Mouse (Mus musculus) heart, embryonic 16.5 days (tissue): ENCODE results near the gene Psmc3. TPM values are rescaled to one million over a fixed set of nuclear protein-coding genes. Genes with fewer than 3 reads are reported as not detected.
A peak's percentile ranks its signal among the peaks of the same experiment; 100 is the strongest.
"Not testable (repeated sequence)": the region's sequence is repeated elsewhere in the genome, so short reads cannot be mapped to it uniquely, and the experiment has no call there.

Experiments
- ATAC-seq: fragments of 200-750 bp; cut with Nextera tagmentation; replicated peaks from 2 replicates; pipeline ENCODE4 v1.8.0; 2017; ENCODE audit warnings: moderate number of reproducible peaks; ENCODE audit not compliant: insufficient read depth, low FRiP score; ENCODE audit errors: extremely low read depth
- H3K27ac ChIP-seq: fragments of 300-500 bp; sonication (generic); 2 replicates; pipeline ENCODE4 v1.5.1; 2014; ENCODE audit warnings: mild to moderate bottlenecking, low read length, control low read depth, moderate library complexity
- H3K27me3 ChIP-seq: fragments of 300-500 bp; sonication (generic); 2 replicates; pipeline ENCODE4 v1.6.1; 2014; ENCODE audit warnings: low read length, mixed read lengths; ENCODE audit not compliant: control insufficient read depth, insufficient read depth
- H3K36me3 ChIP-seq: fragments of 300-500 bp; sonication (generic); 2 replicates; pipeline ENCODE4 v1.6.1; 2014; ENCODE audit not compliant: control insufficient read depth, insufficient read depth
- H3K4me1 ChIP-seq: fragments of 300-500 bp; sonication (generic); 2 replicates; pipeline ENCODE4 v1.6.1; 2014; ENCODE audit warnings: low read length, mixed read lengths; ENCODE audit not compliant: control insufficient read depth, insufficient read depth
- H3K4me2 ChIP-seq: fragments of 300-500 bp; sonication (generic); 2 replicates; pipeline ENCODE4 v1.6.1; 2014; ENCODE audit warnings: low read depth, mild to moderate bottlenecking, control low read depth, low read length
- H3K4me3 ChIP-seq: fragments of 300-500 bp; sonication (generic); 2 replicates; pipeline ENCODE4 v1.5.1; 2014; ENCODE audit warnings: mild to moderate bottlenecking, control low read depth, low read length
- H3K9ac ChIP-seq: fragments of 300-500 bp; sonication (generic); 2 replicates; pipeline ENCODE4 v1.6.1; 2014; ENCODE audit warnings: low read length, control low read depth
- H3K9me3 ChIP-seq: fragments of 300-500 bp; sonication (generic); replicated peaks from 2 replicates; pipeline ENCODE4 v1.6.1; 2016; ENCODE audit warnings: low read length; ENCODE audit not compliant: control insufficient read depth
- WGBS: fragments of 180-500 bp; shearing (Covaris S2); extraction: QIAGEN DNeasy Blood & Tissue Kit; methylation state at CpG from one replicate; pipeline ENCODE4 v1.1.7; 2014; 5-methylcytosine and 5-hydroxymethylcytosine counted together
- polyA plus RNA-seq: library from polyadenylated mRNA; unstranded; fragments of >200 nt; fragmentation: Nextera tagmentation; extraction: Ambion mirVana; gene quantifications from 2 replicates; pipeline ENCODE4 v1.2.1, GENCODE M21; 2015

Psmc3 gene
- polyA plus RNA-seq, 1 experiment from 2014 or later, result 255 TPM

DNA sequence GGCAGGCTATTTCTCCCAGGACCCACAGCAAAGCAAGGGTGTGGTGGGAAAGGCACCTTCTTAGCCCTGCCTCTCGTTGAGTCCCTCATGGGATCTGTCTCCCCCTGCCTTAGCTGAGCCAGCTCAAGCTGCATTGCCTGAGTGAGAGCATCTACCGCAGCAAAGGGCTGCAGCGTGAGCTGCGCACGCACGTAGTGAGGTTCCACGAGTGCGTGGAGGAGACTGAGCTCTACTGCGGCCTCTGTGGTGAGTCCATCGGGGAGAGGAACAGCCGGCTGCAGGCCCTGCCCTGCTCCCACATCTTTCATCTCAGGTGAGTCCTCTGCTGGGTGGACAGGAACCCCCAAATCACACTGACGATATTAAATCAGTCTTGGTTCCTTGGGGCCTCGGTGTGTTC lies 9.1 kb upstream of the Psmc3 start:
- no peak for ATAC-seq
- no peak overlapping the region for H3K4me2 ChIP-seq
- peaks cover 2% of the 10 kb centered on the region; the same call in 1 of the 2 replicates for H3K36me3 ChIP-seq
- H3K9ac ChIP-seq, result no peak overlapping the region
- no peak overlapping the region for H3K4me3 ChIP-seq
- H3K27ac ChIP-seq, result no peak overlapping the region
- H3K27me3 ChIP-seq, result no peaks in the 10 kb centered on the region
- no peaks in the 10 kb centered on the region for H3K4me1 ChIP-seq
- no peaks in the 10 kb centered on the region; the same call in 1 of the 2 replicates for H3K9me3 ChIP-seq
- 62% methylated on average over 13 of the region's 13 CpGs for WGBS

DNA sequence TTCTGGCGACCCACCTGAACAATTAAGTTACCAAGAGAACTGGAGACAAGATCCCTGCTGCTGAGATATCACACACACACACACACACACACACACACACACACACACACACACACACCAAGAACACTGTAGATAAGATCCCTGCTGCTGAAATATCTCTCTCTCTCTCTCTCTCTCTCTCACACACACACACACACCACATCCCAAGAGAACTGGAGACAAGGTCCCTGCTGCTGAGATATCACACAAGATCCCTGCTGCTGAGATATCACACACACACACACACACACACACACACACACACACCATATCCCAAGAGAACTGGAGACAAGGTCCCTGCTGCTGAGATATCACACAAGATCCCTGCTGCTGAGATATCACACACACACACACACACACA lies 8.0 kb upstream of the Psmc3 start:
- 74% methylated on average over 1 of the region's 1 CpGs for WGBS

DNA sequence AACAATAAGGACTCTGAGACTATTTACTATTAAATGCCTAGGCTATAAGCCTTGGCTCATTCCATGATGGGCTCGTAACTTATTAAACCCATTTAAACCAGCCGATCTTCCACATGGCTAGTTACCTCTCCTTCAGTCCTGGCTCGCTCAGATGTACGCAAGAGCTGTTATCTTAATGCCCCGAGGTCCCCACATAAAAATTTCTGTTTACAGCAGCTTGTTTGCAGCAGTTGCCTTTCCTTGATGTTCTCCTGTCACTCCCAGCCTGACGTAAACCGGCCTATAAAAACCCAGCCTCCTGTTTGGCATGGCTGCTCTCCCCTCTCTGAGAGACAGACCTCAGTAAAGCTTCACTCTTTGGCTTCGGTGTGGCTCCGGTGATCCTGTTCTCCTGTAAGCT lies 6.5 kb upstream of the Psmc3 start:
- ATAC-seq, result no peak
- no peaks in the 10 kb centered on the region for H3K36me3 ChIP-seq
- no peaks in the 10 kb centered on the region for H3K9me3 ChIP-seq
- H3K27ac ChIP-seq, result no peak overlapping the region
- H3K27me3 ChIP-seq, result no peaks in the 10 kb centered on the region
- H3K4me2 ChIP-seq, result no peak overlapping the region
- no peak overlapping the region for H3K9ac ChIP-seq
- 80% methylated on average over 9 of the region's 9 CpGs for WGBS
- H3K4me3 ChIP-seq, result no peak overlapping the region
- no peaks in the 10 kb centered on the region for H3K4me1 ChIP-seq

More for the DNA sequence above, 8.0 kb upstream of the Psmc3 start:
- H3K27me3 ChIP-seq, H3K27ac ChIP-seq, H3K4me1 ChIP-seq, H3K9me3 ChIP-seq, ATAC-seq, H3K36me3 ChIP-seq, H3K4me2 ChIP-seq, H3K4me3 ChIP-seq, H3K9ac ChIP-seq: not testable (repeated sequence)

DNA sequence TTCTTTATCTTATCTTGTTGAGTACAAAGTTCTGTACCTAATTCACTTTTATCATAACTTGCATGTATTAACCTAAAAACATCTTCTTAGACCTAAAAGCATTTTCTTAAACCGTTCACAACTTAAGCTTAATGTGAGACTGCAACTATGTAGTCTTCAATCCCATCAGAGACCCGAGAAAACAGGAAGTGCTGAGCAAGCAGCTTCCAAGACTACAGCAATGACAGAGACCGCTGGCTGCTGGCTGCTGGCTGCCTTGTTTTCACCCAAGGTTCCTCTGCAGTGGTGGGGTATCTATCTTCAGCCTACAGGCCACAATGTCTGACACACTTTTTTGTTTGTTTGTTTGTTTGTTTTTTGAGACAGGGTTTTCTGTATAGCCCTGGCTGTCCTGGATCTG lies 1.9 kb upstream of the Psmc3 start:
- peaks cover 15% of the 10 kb centered on the region for H3K36me3 ChIP-seq
- H3K9me3 ChIP-seq, result no peaks in the 10 kb centered on the region
- H3K4me3 ChIP-seq, result no peak overlapping the region
- H3K9ac ChIP-seq, result no peak overlapping the region
- no peak overlapping the region for H3K27ac ChIP-seq
- no peak for ATAC-seq
- WGBS, result 65% methylated on average over 3 of the region's 3 CpGs
- H3K27me3 ChIP-seq, result no peaks in the 10 kb centered on the region
- H3K4me1 ChIP-seq, result peaks cover 6% of the 10 kb centered on the region
- no peak overlapping the region for H3K4me2 ChIP-seq

DNA sequence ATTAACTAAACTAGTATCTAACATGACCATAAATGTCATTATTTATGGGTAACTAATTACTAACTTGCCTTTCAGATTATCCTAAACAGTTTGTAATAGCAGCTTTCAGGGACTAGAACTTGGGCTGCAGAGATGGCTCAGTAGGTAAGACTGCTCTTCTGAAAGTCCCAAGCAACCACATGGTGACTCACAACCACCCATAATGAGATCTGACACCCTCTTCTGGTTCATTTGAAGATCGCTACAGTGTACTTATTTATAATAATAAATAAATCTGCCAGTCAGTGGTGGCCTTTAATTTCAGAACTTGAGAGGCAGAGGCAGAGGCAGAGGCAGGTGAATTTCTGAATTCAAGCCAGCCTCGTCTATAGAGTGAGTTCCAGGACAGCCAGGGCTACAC lies 1.1 kb upstream of the Psmc3 start:
- Histone ChIP-seq H3K36me3 (peaks cover 22% of the 10 kb centered on the region), H3K4me3 (no peak overlapping the region), H3K27ac (no peak overlapping the region), H3K9ac (no peak overlapping the region), H3K9me3 (no peaks in the 10 kb centered on the region), H3K4me2 (no peak overlapping the region), H3K4me1 (peaks cover 6% of the 10 kb centered on the region), H3K27me3 (no peaks in the 10 kb centered on the region)
- WGBS, result 46% methylated on average over 2 of the region's 2 CpGs
- no peak for ATAC-seq

DNA sequence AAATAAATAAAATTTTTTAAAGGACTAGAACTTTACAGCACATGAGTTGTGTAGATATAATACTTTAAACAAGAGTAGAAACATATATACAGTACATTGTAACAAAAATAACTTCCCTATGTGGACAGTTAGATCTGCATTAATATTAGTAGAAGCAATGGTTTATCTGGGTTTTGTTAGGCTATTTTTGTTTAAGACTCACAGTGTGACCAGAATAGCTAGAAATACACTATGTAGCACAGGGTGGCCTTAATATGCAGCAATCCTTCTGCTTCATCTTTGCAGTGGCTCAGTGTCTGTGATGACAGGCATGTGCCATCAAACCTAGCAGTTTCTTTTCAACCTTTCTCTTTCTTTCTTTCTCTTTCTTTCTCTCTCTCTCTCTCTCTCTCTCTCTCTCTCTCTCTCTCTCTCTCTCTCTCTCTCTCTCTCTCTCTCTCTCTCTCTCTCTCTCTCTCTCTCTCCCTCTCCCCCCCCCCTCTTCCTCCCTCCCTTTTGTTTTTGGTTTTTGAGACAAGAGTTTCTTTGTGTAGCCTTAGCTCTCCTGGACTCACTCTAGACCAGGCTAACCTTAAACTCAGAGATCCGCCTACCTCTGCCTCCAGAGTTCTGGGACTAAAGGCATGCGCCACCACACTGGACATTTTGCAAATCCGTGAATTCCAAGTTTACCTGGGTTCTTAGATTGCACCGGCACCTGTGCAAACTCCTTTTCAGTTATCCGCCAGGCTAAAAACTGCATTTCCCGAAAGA lies 452 bp upstream of the Psmc3 start:
- Histone ChIP-seq H3K4me1 (peaks cover 6% of the 10 kb centered on the region), H3K4me2 (peak overlapping the region; percentile 52), H3K27me3 (no peaks in the 10 kb centered on the region), H3K9ac (peak overlapping the region; percentile 90), H3K4me3 (peak overlapping the region; percentile 95), H3K9me3 (no peaks in the 10 kb centered on the region), H3K27ac (no peak overlapping the region), H3K36me3 (peaks cover 26% of the 10 kb centered on the region)
- WGBS, result 2% methylated on average over 6 of the region's 6 CpGs
- ATAC-seq, result peak; percentile 30

DNA sequence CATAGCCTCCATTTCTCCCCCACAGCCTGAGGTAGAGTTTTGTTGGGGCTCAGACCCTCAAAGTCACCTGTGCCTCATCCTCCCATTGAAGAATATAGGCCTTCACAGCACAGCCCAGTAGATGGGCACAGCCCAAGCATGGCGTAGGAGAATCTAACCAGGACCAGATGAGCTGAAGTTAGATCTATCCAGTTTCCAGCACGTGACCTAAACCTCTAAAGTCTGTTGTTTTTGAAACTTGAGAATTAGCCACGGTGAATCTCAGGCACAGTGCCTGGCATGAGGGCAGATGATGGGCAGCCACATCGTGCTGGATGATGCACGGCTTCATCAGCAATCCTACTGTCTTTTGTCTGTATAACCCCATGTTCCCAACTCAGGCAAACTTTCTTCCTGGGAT lies 4.6 kb downstream of the Psmc3 start:
- no peak for ATAC-seq
- Histone ChIP-seq H3K4me1 (peaks cover 33% of the 10 kb centered on the region), H3K4me3 (no peak overlapping the region), H3K27ac (no peak overlapping the region), H3K9me3 (no peaks in the 10 kb centered on the region), H3K36me3 (peaks cover 51% of the 10 kb centered on the region), H3K4me2 (no peak overlapping the region), H3K9ac (no peak overlapping the region), H3K27me3 (no peaks in the 10 kb centered on the region)
- 89% methylated on average over 5 of the region's 5 CpGs for WGBS

DNA sequence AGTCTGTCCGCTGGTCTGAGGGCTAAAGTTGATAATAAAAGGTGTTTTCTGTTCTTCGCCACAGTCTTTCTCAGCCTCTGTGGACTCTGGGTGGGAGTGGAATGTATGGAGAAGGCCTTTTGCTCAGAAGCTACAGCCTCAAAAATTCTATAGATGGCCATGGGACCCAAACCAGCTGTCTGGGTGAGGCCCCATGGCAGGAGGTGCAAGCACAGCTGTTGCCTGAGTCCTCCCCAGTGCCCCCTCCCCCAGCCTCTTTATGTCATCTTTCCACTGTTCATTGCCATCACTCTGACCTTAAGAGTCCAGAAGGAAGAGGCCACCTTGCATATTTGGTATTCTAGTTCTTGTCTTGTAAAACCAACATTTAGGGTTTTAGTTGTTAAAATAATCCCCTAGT lies 5.6 kb downstream of the Psmc3 start:
- no peak overlapping the region for H3K4me2 ChIP-seq
- H3K4me1 ChIP-seq, result peaks cover 33% of the 10 kb centered on the region
- no peak overlapping the region for H3K4me3 ChIP-seq
- H3K9ac ChIP-seq, result no peak overlapping the region
- H3K9me3 ChIP-seq, result no peaks in the 10 kb centered on the region
- 94% methylated on average over 2 of the region's 2 CpGs for WGBS
- no peaks in the 10 kb centered on the region for H3K27me3 ChIP-seq
- no peak for ATAC-seq
- peaks cover 59% of the 10 kb centered on the region for H3K36me3 ChIP-seq
- H3K27ac ChIP-seq, result no peak overlapping the region

DNA sequence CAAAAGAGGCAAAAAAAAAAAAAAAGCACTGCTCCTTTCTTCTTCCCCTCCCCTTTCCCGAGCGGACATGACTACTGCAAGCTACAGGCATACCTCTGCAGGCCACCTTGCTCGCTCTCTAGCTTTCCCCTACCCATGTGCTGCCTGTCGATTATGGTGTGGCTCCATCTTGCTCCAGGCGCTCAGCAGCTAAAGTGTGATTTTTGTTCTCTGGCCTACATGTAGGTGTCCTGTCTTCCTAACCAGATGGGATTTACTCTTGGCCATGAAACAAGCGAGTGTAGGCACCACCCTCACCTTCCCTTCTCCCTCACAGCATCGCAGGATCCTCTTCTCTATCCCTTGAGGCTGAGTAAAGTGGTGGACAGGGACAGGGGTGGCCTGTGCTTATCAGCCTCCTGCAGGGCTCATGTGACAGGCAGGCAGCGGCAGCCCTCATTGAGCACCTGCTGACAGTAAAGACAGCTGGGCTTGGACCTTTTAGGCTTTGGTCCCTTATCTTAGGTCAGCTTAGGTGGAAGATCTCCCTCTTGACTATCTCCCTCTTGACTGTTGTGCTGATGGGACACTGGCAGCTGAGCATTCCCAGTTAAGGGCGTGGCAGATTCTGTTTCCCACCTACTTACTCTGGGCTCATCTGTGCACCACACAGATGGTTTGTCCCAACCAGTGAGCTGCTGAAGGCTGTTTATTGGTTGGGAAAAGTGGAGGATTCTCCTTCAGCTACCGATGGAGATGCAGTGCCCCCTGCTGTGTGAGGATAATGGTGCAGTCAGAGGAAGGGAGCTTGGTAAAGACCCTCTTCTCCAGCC lies 6.9 kb downstream of the Psmc3 start:
- Histone ChIP-seq H3K27ac (peak overlapping the region; percentile 84), H3K9me3 (no peaks in the 10 kb centered on the region), H3K4me1 (peaks cover 27% of the 10 kb centered on the region), H3K27me3 (no peaks in the 10 kb centered on the region), H3K4me3 (no peak overlapping the region), H3K9ac (0 out of 2 replicates have a peak overlapping the region, but pooled peaks have one; percentile 26), H3K36me3 (peaks cover 60% of the 10 kb centered on the region), H3K4me2 (no peak overlapping the region)
- WGBS, result 53% methylated on average over 10 of the region's 10 CpGs
- ATAC-seq, result peak; percentile 23; the same call in 1 of the 2 replicates
